13 mouse cellular contexts compared by ENCODE assay signal in genomic region chr14:57084180-57084668, GRCm38 (mm10). TPM values are rescaled to one million over a fixed set of nuclear protein-coding genes. Genes with fewer than 3 reads are reported as not detected.
DNase-seq lines count a peak whose midpoint lies in the region; ATAC-seq lines count a peak whose summit lies in the region.
"Had no signal": no experiment of that assay in that cellular context is flagged by ENCODE, and none has a peak within 500 bp of the region (broad histone marks: within the 10 kb centered on the region; RNA-seq: fewer than 3 reads in every experiment).

No protein-coding gene starts in this region.

- H3K9me3 ChIP-seq in heart, embryonic 12.5 days (replicated peaks), result no peaks in the 10 kb centered on the region
- no peaks in the 10 kb centered on the region for H3K9me3 ChIP-seq in intestine, embryonic 16.5 days (ENCODE audit: control insufficient read depth, low read length)
- no peaks in the 10 kb centered on the region for H3K9me3 ChIP-seq in limb, embryonic 10.5 days (replicated peaks)
- H3K9me3 ChIP-seq: megakaryocyte, embryonic 14.5 days; neural tube, embryonic 13.5 days had no signal

- no peaks in the 10 kb centered on the region for H3K36me3 ChIP-seq in heart, embryonic 12.5 days
- H3K36me3 ChIP-seq in intestine, embryonic 16.5 days (ENCODE audit: control insufficient read depth, insufficient read depth, low read length), result no peaks in the 10 kb centered on the region
- H3K36me3 ChIP-seq in limb, embryonic 10.5 days, result no peaks in the 10 kb centered on the region
- H3K36me3 ChIP-seq: neural tube, embryonic 13.5 days had no signal

- no peak for DNase-seq in heart, adult 9 months (ENCODE audit: low spot score in 2 of 2)
- DNase-seq in limb, embryonic 10.5 days (ENCODE audit: low spot score), result peak; percentile 41
- peak; percentile 30 to 38 for DNase-seq in lung, postnatal 4 days
- DNase-seq in right cerebral cortex, postnatal 36 days (ENCODE audit: low spot score in 2 of 2), result no peak
- DNase-seq in left cerebral cortex, adult 18-20 months (ENCODE audit: low spot score in 2 of 2), result no peak
- no peak for DNase-seq in right cerebral cortex, postnatal 4 days
- DNase-seq: heart, postnatal 4 days had no signal

- no peaks in the 10 kb centered on the region for H3K27me3 ChIP-seq in heart, embryonic 12.5 days (replicated peaks)
- H3K27me3 ChIP-seq in intestine, embryonic 16.5 days (replicated peaks; ENCODE audit: control insufficient read depth, insufficient read depth, low read length), result no peaks in the 10 kb centered on the region
- no peaks in the 10 kb centered on the region for H3K27me3 ChIP-seq in limb, embryonic 10.5 days (ENCODE audit: low read depth, poor library complexity, severe bottlenecking)
- H3K27me3 ChIP-seq: neural tube, embryonic 13.5 days had no signal

- H3K4me3 ChIP-seq in heart, embryonic 12.5 days, result no peak overlapping the region
- H3K4me3 ChIP-seq in intestine, embryonic 16.5 days (ENCODE audit: low read length), result no peak overlapping the region
- no peak overlapping the region for H3K4me3 ChIP-seq in limb, embryonic 10.5 days
- H3K4me3 ChIP-seq: megakaryocyte, embryonic 14.5 days; neural tube, embryonic 13.5 days had no signal

- 0 out of 2 replicates have a peak overlapping the region, but pooled peaks have one; percentile 6 for H3K4me2 ChIP-seq in heart, embryonic 12.5 days
- H3K4me2 ChIP-seq in intestine, embryonic 16.5 days (ENCODE audit: low read depth, low read length), result no peak overlapping the region
- H3K4me2 ChIP-seq: neural tube, embryonic 13.5 days had no signal

- 42% methylated on average over 11 of the region's 11 CpGs for WGBS in heart, embryonic 12.5 days
- 25% methylated on average over 11 of the region's 11 CpGs for WGBS in intestine, embryonic 16.5 days
- WGBS in limb, embryonic 10.5 days, result 24% methylated on average over 11 of the region's 11 CpGs

- no peak overlapping the region for H3K9ac ChIP-seq in heart, embryonic 12.5 days
- 0 out of 2 replicates have a peak overlapping the region, but pooled peaks have one; percentile 31 for H3K9ac ChIP-seq in intestine, embryonic 16.5 days (ENCODE audit: low read depth, low read length)
- H3K9ac ChIP-seq: neural tube, embryonic 13.5 days had no signal

- peaks cover 18% of the 10 kb centered on the region for H3K4me1 ChIP-seq in heart, embryonic 12.5 days (replicated peaks)
- peaks cover 7% of the 10 kb centered on the region for H3K4me1 ChIP-seq in intestine, embryonic 16.5 days (ENCODE audit: control insufficient read depth, insufficient read depth, low read length)
- peaks cover 16% of the 10 kb centered on the region for H3K4me1 ChIP-seq in limb, embryonic 10.5 days
- H3K4me1 ChIP-seq: megakaryocyte, embryonic 14.5 days; neural tube, embryonic 13.5 days had no signal

- H3K27ac ChIP-seq in heart, embryonic 12.5 days (ENCODE audit: poor library complexity, severe bottlenecking), result peak overlapping the region; percentile 29; the same call in 1 of the 2 replicates
- H3K27ac ChIP-seq in intestine, embryonic 16.5 days (ENCODE audit: low read length), result peak overlapping the region; percentile 65
- peak overlapping the region; percentile 53 for H3K27ac ChIP-seq in limb, embryonic 10.5 days
- H3K27ac ChIP-seq: neural tube, embryonic 13.5 days had no signal

- ATAC-seq in heart, embryonic 12.5 days (ENCODE audit: insufficient number of reproducible peaks, low FRiP score), result 0 out of 2 replicates have a peak, but pooled peaks have one; percentile 53
- ATAC-seq in intestine, embryonic 16.5 days, result peak; percentile 69
- ATAC-seq: forebrain, embryonic 16.5 days had no signal

RNA-seq across cellular contexts. Expression of gene Gjb2, which starts 20.3 kb away (rescaled TPM):
- polyA plus RNA-seq in heart, embryonic 12.5 days (2016; fragmentation: Nextera tagmentation; extraction: Ambion mirVana), result 0.63 and 0.77 TPM in 2 replicates
- polyA plus RNA-seq in intestine, embryonic 16.5 days (2015; fragmentation: Nextera tagmentation; extraction: Ambion mirVana), result 8.3 and 9.0 TPM in 2 replicates
- polyA plus RNA-seq in limb, embryonic 10.5 days (2016; fragmentation: Nextera tagmentation; extraction: Ambion mirVana), result 11.9 and 35.0 TPM in 2 replicates
- total RNA-seq in left cerebral cortex, adult 18-20 months (2021), result 10 to 100 TPM; 13.2 to 13.3 TPM
- polyA plus RNA-seq: C2C12 had no signal

RNA-seq across cellular contexts. Expression of gene Gja3, which starts 26.3 kb away (rescaled TPM):
- 13.3 and 15.3 TPM in 2 replicates for polyA plus RNA-seq in heart, embryonic 12.5 days (2016; fragmentation: Nextera tagmentation; extraction: Ambion mirVana)
- 0.13 and 0.26 TPM in 2 replicates for polyA plus RNA-seq in intestine, embryonic 16.5 days (2015; fragmentation: Nextera tagmentation; extraction: Ambion mirVana)
- polyA plus RNA-seq in limb, embryonic 10.5 days (2016; fragmentation: Nextera tagmentation; extraction: Ambion mirVana), result 15.7 and 18.4 TPM in 2 replicates
- total RNA-seq in left cerebral cortex, adult 18-20 months (2021), result under 1 TPM; 0.12 to 0.26 TPM

RNA-seq across cellular contexts. Expression of gene Gm4491, which starts 31.5 kb away (rescaled TPM):
- polyA plus RNA-seq in heart, embryonic 12.5 days (2016; fragmentation: Nextera tagmentation; extraction: Ambion mirVana), result not detected in 2 replicates
- polyA plus RNA-seq in intestine, embryonic 16.5 days (2015; fragmentation: Nextera tagmentation; extraction: Ambion mirVana), result not detected in 2 replicates
- not detected in 2 replicates for polyA plus RNA-seq in limb, embryonic 10.5 days (2016; fragmentation: Nextera tagmentation; extraction: Ambion mirVana)
- total RNA-seq in left cerebral cortex, adult 18-20 months (2021), result 1 to 10 TPM in 1 of 2 experiments, under 1 TPM in 1; 0.72 to 1.0 TPM
- total RNA-seq: heart, postnatal 4 days had no signal
- polyA plus RNA-seq: C2C12; forebrain, embryonic 16.5 days; neural tube, embryonic 13.5 days had no signal

RNA-seq across cellular contexts. Expression of gene Gjb6, which starts 49.2 kb away (rescaled TPM):
- 0.14 and 0.21 TPM in 2 replicates for polyA plus RNA-seq in heart, embryonic 12.5 days (2016; fragmentation: Nextera tagmentation; extraction: Ambion mirVana)
- 0.10 and 0.20 TPM in 2 replicates for polyA plus RNA-seq in intestine, embryonic 16.5 days (2015; fragmentation: Nextera tagmentation; extraction: Ambion mirVana)
- 1.8 and 7.0 TPM in 2 replicates for polyA plus RNA-seq in limb, embryonic 10.5 days (2016; fragmentation: Nextera tagmentation; extraction: Ambion mirVana)
- total RNA-seq in left cerebral cortex, adult 18-20 months (2021), result 10 to 100 TPM; 95.6 to 97.5 TPM
- total RNA-seq: heart, postnatal 4 days had no signal
- polyA plus RNA-seq: C2C12 had no signal

Comparison
In these comparisons a context has a peak if more than half of its experiments do, and no peak if none do; other contexts are left out.
1. DNase-seq: peak in limb, embryonic 10.5 days (single experiment) and lung, postnatal 4 days (2 of 2); none in heart, adult 9 months (0 of 2), right cerebral cortex, postnatal 36 days (0 of 2), left cerebral cortex, adult 18-20 months (0 of 2) and right cerebral cortex, postnatal 4 days (single experiment).
2. RNA of gene Gja3, which starts 26.3 kb away (polyA plus RNA-seq): 15.7 to 18.4 TPM in limb, embryonic 10.5 days and 13.3 to 15.3 TPM in heart, embryonic 12.5 days; 0.13 to 0.26 TPM in intestine, embryonic 16.5 days; every median in the first group is over 10 times any median in the second.
3. Peak in every context shown above with its lines, with median percentiles within 50 percentile points of each other: H3K27ac ChIP-seq.